Mouse (Mus musculus) cerebellum, adult (tissue): Measurements from ENCODE around the gene Pramef12.
"Not testable (repeated sequence)": the region's sequence is repeated elsewhere in the genome, so short reads cannot be mapped to it uniquely, and the experiment has no call there.

Experiments used
- ATAC-seq: cut with Nextera tagmentation; 2 replicates; pipeline ENCODE4 v1.9.2; 2017; ENCODE audit warnings: mild to moderate bottlenecking, moderate library complexity, mixed read lengths; ENCODE audit not compliant: insufficient number of reproducible peaks, low FRiP score, low TSS enrichment

The Pramef12 gene

GRCm38 (mm10) chr4:144408290-144408689, at the start of gene Pramef12:
TSS of gene Pramef12 (minus strand) at chr4:144408464.
- no peak for ATAC-seq

GRCm38 (mm10) chr4:144453217-144453616, 45.0 kb upstream of the Pramef12 start, which contains the start of gene Gm9944:
TSS of gene Gm9944 (minus strand) at chr4:144453317.
- no peak for ATAC-seq

GRCm38 (mm10) chr4:144448546-144448945, 40.3 kb upstream of the Pramef12 start:
- no peak for ATAC-seq

- no peak for ATAC-seq
Measured at GRCm38 (mm10) chr4:144441582-144441981, 33.3 kb upstream of the Pramef12 start.

GRCm38 (mm10) chr4:144441095-144441494, 32.8 kb upstream of the Pramef12 start:
- no peak for ATAC-seq

GRCm38 (mm10) chr4:144438672-144439071, 30.4 kb upstream of the Pramef12 start, which contains the start of gene 1700012P22Rik:
TSS of gene 1700012P22Rik (minus strand) at chr4:144438772.
- ATAC-seq: no peak

GRCm38 (mm10) chr4:144433216-144433615, 25.0 kb upstream of the Pramef12 start:
- ATAC-seq: no peak

GRCm38 (mm10) chr4:144430723-144431122, 22.5 kb upstream of the Pramef12 start:
- ATAC-seq: no peak

GRCm38 (mm10) chr4:144428868-144429267, 20.6 kb upstream of the Pramef12 start:
- no peak for ATAC-seq

GRCm38 (mm10) chr4:144424590-144424989, 16.3 kb upstream of the Pramef12 start:
- no peak for ATAC-seq

GRCm38 (mm10) chr4:144420644-144421043, 12.4 kb upstream of the Pramef12 start:
- no peak for ATAC-seq

GRCm38 (mm10) chr4:144406261-144406660, 2.0 kb downstream of the Pramef12 start:
- no peak for ATAC-seq

GRCm38 (mm10) chr4:144404456-144405086, 3.7 kb downstream of the Pramef12 start:
- ATAC-seq: no peak

- no peak for ATAC-seq
Measured at GRCm38 (mm10) chr4:144402712-144403111, 5.6 kb downstream of the Pramef12 start.

GRCm38 (mm10) chr4:144396316-144396715, 11.9 kb downstream of the Pramef12 start:
- ATAC-seq: no peak

- no peak for ATAC-seq
Measured at GRCm38 (mm10) chr4:144377911-144378310, 30.4 kb downstream of the Pramef12 start, which contains the start of gene Pramef20. TSS of gene Pramef20 (minus strand) at chr4:144377933.

- not testable (repeated sequence) for ATAC-seq
Measured at GRCm38 (mm10) chr4:144357642-144358041, 50.6 kb downstream of the Pramef12 start, which contains the start of gene Gm13119. TSS of gene Gm13119 (plus strand) at chr4:144357942.
